In the genomic region with DNA sequence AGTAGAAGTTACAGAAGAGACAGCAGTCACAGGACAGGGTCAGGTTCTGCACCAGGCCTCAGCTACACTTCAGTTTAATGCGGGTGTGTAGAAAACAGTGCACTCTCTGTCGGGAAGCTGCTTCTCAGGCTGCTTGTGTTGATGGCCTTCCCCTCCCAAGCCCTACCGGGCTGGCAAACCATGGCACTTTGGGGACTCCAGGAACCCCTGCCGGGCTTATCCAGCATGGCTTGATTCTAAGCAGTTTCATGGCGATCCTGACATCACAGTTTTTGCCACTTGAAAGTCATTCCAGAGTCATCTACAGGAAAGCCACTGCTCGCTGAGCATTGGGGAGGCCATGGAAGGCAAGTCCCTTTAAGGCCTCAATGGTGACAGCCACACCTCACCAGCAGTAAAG, we compare ENCODE assay signal across 17 mouse cellular contexts.
A peak's percentile ranks its signal among the peaks of the same experiment; 100 is the strongest.
DNase-seq lines count a peak whose midpoint lies in the region; ATAC-seq and TF ChIP-seq lines count a peak whose summit lies in the region.
"Had no signal": no experiment of that assay in that cellular context is flagged by ENCODE, and none has a peak within 500 bp of the region (broad histone marks: within the 10 kb centered on the region; RNA-seq: fewer than 3 reads in every experiment).

No protein-coding gene starts in this region.

- H3K36me3 ChIP-seq in heart, embryonic 12.5 days = peaks cover 55% of the 10 kb centered on the region
- peaks cover 28% of the 10 kb centered on the region for H3K36me3 ChIP-seq in limb, embryonic 10.5 days

- DNase-seq in cerebellum, postnatal 25 days = peak; percentile 54 to 64
- no peak for DNase-seq in cerebellum, adult 18-20 months
- DNase-seq in heart, adult 11 months = peak; percentile 82
- no peak for DNase-seq in layer of hippocampus, adult 2 months (ENCODE audit: low spot score in 2 of 2)
- DNase-seq in layer of hippocampus, postnatal 14 days (ENCODE audit: low spot score in 2 of 2) = no peak
- DNase-seq in limb, embryonic 10.5 days (ENCODE audit: low spot score) = no peak
- DNase-seq in urinary bladder, adult 2 months (ENCODE audit: low spot score) = no peak
- DNase-seq: adrenal gland, adult 2 months; adrenal gland, postnatal 10 days; adrenal gland, postnatal 25 days; cerebellum, adult 11-12 months; cerebellum, adult 9-10 months had no signal

- no peak overlapping the region for H3K4me3 ChIP-seq in heart, embryonic 12.5 days
- H3K4me3 ChIP-seq in layer of hippocampus, adult 2 months = no peak overlapping the region
- no peak overlapping the region for H3K4me3 ChIP-seq in limb, embryonic 10.5 days
- H3K4me3 ChIP-seq: embryonic facial prominence, embryonic 10.5 days; embryonic facial prominence, embryonic 12.5 days had no signal

- TF ChIP-seq CTCF in layer of hippocampus, adult 2 months (conservative IDR thresholded peaks at IDR 0.05) = no peak

- peaks cover 35% of the 10 kb centered on the region for H3K4me1 ChIP-seq in heart, embryonic 12.5 days (replicated peaks)
- no peaks in the 10 kb centered on the region for H3K4me1 ChIP-seq in limb, embryonic 10.5 days
- H3K4me1 ChIP-seq: embryonic facial prominence, embryonic 12.5 days had no signal

- no peak for ATAC-seq in heart, embryonic 12.5 days (ENCODE audit: insufficient number of reproducible peaks, low FRiP score)
- ATAC-seq: forebrain, embryonic 14.5 days; forebrain, embryonic 16.5 days had no signal

- no peak overlapping the region for H3K4me2 ChIP-seq in heart, embryonic 12.5 days
- H3K4me2 ChIP-seq: embryonic facial prominence, embryonic 12.5 days had no signal

- no peak overlapping the region for H3K27ac ChIP-seq in heart, embryonic 12.5 days (ENCODE audit: poor library complexity, severe bottlenecking)
- peak overlapping the region; percentile 32; the same call in 1 of the 2 replicates for H3K27ac ChIP-seq in layer of hippocampus, adult 2 months
- H3K27ac ChIP-seq in limb, embryonic 10.5 days = 0 out of 2 replicates have a peak overlapping the region, but pooled peaks have one; percentile 19
- H3K27ac ChIP-seq: embryonic facial prominence, embryonic 10.5 days; embryonic facial prominence, embryonic 12.5 days had no signal

- no peak overlapping the region for H3K9ac ChIP-seq in heart, embryonic 12.5 days
- H3K9ac ChIP-seq: embryonic facial prominence, embryonic 12.5 days had no signal

- peaks cover 1% of the 10 kb centered on the region; the same call in 1 of the 2 replicates for H3K9me3 ChIP-seq in heart, embryonic 12.5 days (replicated peaks)
- no peaks in the 10 kb centered on the region for H3K9me3 ChIP-seq in limb, embryonic 10.5 days (replicated peaks)
- H3K9me3 ChIP-seq: embryonic facial prominence, embryonic 12.5 days had no signal

- 81% methylated on average over 6 of the region's 6 CpGs for whole genome bisulfite sequencing in heart, embryonic 12.5 days
- 94% methylated on average over 6 of the region's 6 CpGs for WGBS in limb, embryonic 10.5 days

- no peaks in the 10 kb centered on the region for H3K27me3 ChIP-seq in heart, embryonic 12.5 days (replicated peaks)
- no peaks in the 10 kb centered on the region for H3K27me3 ChIP-seq in limb, embryonic 10.5 days (ENCODE audit: low read depth, poor library complexity, severe bottlenecking)
- H3K27me3 ChIP-seq: embryonic facial prominence, embryonic 12.5 days had no signal

Comparison
In these comparisons a context has a peak if more than half of its experiments do, and no peak if none do; other contexts are left out.
1. DNase-seq: peak in cerebellum, postnatal 25 days (2 of 2) and heart, adult 11 months (single experiment); none in cerebellum, adult 18-20 months (0 of 2), layer of hippocampus, adult 2 months (0 of 2), layer of hippocampus, postnatal 14 days (0 of 2), limb, embryonic 10.5 days (single experiment) and urinary bladder, adult 2 months (single experiment).